Mouse (Mus musculus): ENCODE measurements around the gene Map10. TPM values are rescaled to one million over a fixed set of nuclear protein-coding genes. Genes with fewer than 3 reads are reported as not detected.

Gene Map10
- total and polyA plus RNA-seq, 2 experiments = 0.09 to 0.55 TPM

DNA sequence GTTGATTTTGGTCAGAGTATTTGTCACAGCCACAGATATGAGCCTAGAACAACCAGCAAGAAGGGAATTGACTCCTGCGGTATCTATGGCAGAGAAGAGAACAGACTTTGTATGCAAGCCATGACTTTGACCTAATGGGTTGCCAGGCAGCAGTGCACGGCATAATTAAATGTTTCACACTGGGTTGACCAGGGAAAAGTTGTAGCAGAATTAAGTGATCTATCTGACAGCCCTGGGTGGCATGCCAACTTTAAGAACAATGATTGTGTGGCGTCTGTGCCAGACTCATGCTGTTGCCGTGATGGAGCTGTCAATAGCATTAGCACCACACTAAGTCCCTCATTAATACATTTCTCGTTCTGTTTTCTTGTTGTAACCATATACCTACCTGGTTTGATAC lies 11.1 kb upstream of the Map10 start:
- no peak overlapping the region for H3K4me3 ChIP-seq (ENCODE audit: insufficient read depth, low read depth, low read length)
- H3K27me3 ChIP-seq (ENCODE audit: control insufficient read depth, insufficient read depth, low read length) = no peaks in the 10 kb centered on the region
- no peaks in the 10 kb centered on the region for H3K36me3 ChIP-seq (ENCODE audit: control insufficient read depth, insufficient read depth, low read length)
- DNase-seq (ENCODE audit: extremely low read depth, low read depth, low spot score) = no peak
- no peaks in the 10 kb centered on the region for H3K4me1 ChIP-seq (ENCODE audit: control insufficient read depth, insufficient read depth, low read length)
- no peaks in the 10 kb centered on the region for H3K79me2 ChIP-seq (ENCODE audit: control insufficient read depth, insufficient read depth, low read length)
- no peak overlapping the region for H3K27ac ChIP-seq (replicated peaks; ENCODE audit: insufficient read depth, low read depth, low read length)
- TF ChIP-seq CTCF (IDR thresholded peaks at IDR 0.05; ENCODE audit: low read depth, low read length) (no peak), POLR2A (IDR thresholded peaks at IDR 0.05; ENCODE audit: extremely low read depth, insufficient read depth, low read length) (no peak)
- no peak overlapping the region for H3K9ac ChIP-seq (ENCODE audit: low read depth, low read length)
- 86% methylated on average over 5 of the region's 5 CpGs for WGBS

DNA sequence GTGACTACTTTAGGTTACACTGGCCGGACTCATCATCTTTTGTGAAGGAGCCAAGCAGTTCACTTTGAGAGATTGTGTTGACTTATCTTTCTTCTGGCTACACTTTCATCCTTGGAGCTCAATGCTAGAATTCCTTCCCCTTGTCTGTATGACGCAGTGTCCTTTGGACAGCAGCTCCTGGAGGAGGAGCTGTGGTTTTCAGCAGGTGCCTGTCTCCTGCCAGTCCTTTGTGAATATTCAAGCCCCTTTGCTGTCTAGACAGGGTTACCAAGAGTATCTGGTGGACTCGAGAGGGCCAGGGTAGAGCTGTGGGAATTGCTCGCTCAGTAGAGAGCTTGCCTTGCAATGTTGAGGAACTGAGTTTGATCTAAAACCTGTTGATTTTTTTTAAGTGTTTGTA lies 10.7 kb upstream of the Map10 start:
- 80% methylated on average over 4 of the region's 4 CpGs for WGBS
- Histone ChIP-seq H3K79me2 (ENCODE audit: control insufficient read depth, insufficient read depth, low read length) (no peaks in the 10 kb centered on the region), H3K27me3 (ENCODE audit: control insufficient read depth, insufficient read depth, low read length) (no peaks in the 10 kb centered on the region), H3K4me1 (ENCODE audit: control insufficient read depth, insufficient read depth, low read length) (no peaks in the 10 kb centered on the region), H3K4me3 (ENCODE audit: insufficient read depth, low read depth, low read length) (no peak overlapping the region), H3K27ac (replicated peaks; ENCODE audit: insufficient read depth, low read depth, low read length) (no peak overlapping the region), H3K9ac (ENCODE audit: low read depth, low read length) (no peak overlapping the region), H3K36me3 (ENCODE audit: control insufficient read depth, insufficient read depth, low read length) (no peaks in the 10 kb centered on the region)
- TF ChIP-seq CTCF (IDR thresholded peaks at IDR 0.05; ENCODE audit: low read depth, low read length) (no peak), POLR2A (IDR thresholded peaks at IDR 0.05; ENCODE audit: extremely low read depth, insufficient read depth, low read length) (no peak)
- DNase-seq (ENCODE audit: extremely low read depth, low read depth, low spot score) = no peak

DNA sequence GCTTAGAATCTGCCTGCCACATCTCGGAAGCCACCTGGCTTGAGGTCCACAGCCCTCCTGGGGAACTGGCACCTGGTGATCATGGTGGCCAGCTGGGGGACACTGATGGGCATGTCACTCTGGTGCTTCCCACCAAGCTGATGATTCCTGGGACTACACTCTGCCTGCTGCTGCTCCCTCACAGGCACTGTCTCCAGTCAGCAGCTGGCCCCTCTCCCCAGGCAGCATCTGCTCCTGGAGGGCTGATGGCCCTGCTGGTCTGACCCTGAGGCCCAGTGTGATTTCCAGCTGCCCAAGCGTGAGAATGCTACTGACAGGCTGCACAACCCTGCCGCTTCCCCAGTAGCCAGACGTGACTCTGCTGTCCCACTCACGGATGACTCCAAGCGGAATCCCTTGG lies 9.2 kb upstream of the Map10 start:
- DNase-seq (ENCODE audit: extremely low read depth, low read depth, low spot score) = no peak
- Histone ChIP-seq H3K4me1 (ENCODE audit: control insufficient read depth, insufficient read depth, low read length) (no peaks in the 10 kb centered on the region), H3K9ac (ENCODE audit: low read depth, low read length) (no peak overlapping the region), H3K36me3 (ENCODE audit: control insufficient read depth, insufficient read depth, low read length) (no peaks in the 10 kb centered on the region), H3K27ac (replicated peaks; ENCODE audit: insufficient read depth, low read depth, low read length) (no peak overlapping the region), H3K4me3 (ENCODE audit: insufficient read depth, low read depth, low read length) (no peak overlapping the region), H3K27me3 (ENCODE audit: control insufficient read depth, insufficient read depth, low read length) (no peaks in the 10 kb centered on the region), H3K79me2 (ENCODE audit: control insufficient read depth, insufficient read depth, low read length) (no peaks in the 10 kb centered on the region)
- TF ChIP-seq CTCF (IDR thresholded peaks at IDR 0.05; ENCODE audit: low read depth, low read length) (no peak), POLR2A (IDR thresholded peaks at IDR 0.05; ENCODE audit: extremely low read depth, insufficient read depth, low read length) (no peak)
- 91% methylated on average over 6 of the region's 6 CpGs for WGBS

DNA sequence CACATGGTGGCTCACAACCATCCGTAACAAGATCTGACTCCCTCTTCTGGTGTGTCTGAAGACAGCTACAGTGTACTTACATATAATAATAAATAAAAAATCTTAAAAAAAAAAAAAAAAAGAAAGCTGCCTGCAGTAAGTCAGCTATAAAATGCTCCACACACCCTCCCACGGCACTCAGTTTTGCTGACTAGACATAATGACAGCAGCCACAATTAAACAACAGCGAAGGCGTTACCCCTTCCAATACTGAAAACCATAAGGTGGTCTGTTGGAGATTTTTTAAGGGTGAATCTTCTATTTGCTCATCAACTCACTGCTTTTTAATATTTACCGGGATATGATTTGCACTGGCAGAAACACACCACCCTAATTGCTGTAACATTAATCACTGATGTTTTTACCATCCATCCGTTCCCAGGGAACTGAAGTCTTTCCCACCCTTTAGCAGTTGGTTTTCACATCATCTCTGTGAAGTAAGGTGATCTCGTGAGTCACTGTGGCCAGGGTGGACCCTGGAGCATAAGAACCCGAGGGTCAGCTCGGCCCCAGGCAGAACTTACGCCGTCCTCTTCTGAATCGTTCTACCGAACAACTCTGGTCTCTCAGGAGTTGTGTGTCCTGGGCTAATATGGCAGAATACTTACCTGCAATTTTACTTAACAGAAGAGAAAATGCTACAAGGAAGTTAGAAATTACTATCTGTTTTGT lies 7.5 kb upstream of the Map10 start:
- no peak for DNase-seq (ENCODE audit: extremely low read depth, low read depth, low spot score)
- Histone ChIP-seq H3K27me3 (ENCODE audit: control insufficient read depth, insufficient read depth, low read length) (no peaks in the 10 kb centered on the region), H3K36me3 (ENCODE audit: control insufficient read depth, insufficient read depth, low read length) (no peaks in the 10 kb centered on the region), H3K4me1 (ENCODE audit: control insufficient read depth, insufficient read depth, low read length) (no peaks in the 10 kb centered on the region), H3K4me3 (ENCODE audit: insufficient read depth, low read depth, low read length) (no peak overlapping the region), H3K9ac (ENCODE audit: low read depth, low read length) (no peak overlapping the region), H3K79me2 (ENCODE audit: control insufficient read depth, insufficient read depth, low read length) (no peaks in the 10 kb centered on the region), H3K27ac (replicated peaks; ENCODE audit: insufficient read depth, low read depth, low read length) (no peak overlapping the region)
- 91% methylated on average over 13 of the region's 13 CpGs for WGBS
- TF ChIP-seq CTCF (IDR thresholded peaks at IDR 0.05; ENCODE audit: low read depth, low read length) (no peak), POLR2A (IDR thresholded peaks at IDR 0.05; ENCODE audit: extremely low read depth, insufficient read depth, low read length) (no peak)

DNA sequence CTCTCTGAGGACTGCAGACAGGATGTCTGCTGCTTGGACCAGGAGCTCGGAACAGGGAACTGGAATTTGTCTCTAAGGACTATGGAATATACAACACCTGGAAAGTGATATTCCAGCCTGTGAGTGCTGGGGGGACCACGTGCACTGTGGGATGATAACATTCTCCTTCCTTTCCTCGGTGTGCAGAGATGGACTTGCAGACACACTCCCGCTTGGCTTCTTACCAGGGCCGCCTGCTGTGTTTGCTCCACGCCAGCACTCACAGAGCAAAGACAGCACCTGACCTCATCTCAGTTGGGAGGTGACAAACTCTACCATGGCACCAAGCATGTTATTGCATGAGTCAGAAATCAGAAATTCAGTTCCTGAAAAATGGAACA lies 7.0 kb upstream of the Map10 start:
- no peak overlapping the region for H3K4me3 ChIP-seq (ENCODE audit: insufficient read depth, low read depth, low read length)
- H3K4me1 ChIP-seq (ENCODE audit: control insufficient read depth, insufficient read depth, low read length) = no peaks in the 10 kb centered on the region
- 69% methylated on average over 6 of the region's 6 CpGs for WGBS
- H3K9ac ChIP-seq (ENCODE audit: low read depth, low read length) = no peak overlapping the region
- no peak overlapping the region for H3K27ac ChIP-seq (replicated peaks; ENCODE audit: insufficient read depth, low read depth, low read length)
- DNase-seq (ENCODE audit: extremely low read depth, low read depth, low spot score) = no peak
- no peaks in the 10 kb centered on the region for H3K27me3 ChIP-seq (ENCODE audit: control insufficient read depth, insufficient read depth, low read length)
- TF ChIP-seq POLR2A (IDR thresholded peaks at IDR 0.05; ENCODE audit: extremely low read depth, insufficient read depth, low read length) (no peak), CTCF (IDR thresholded peaks at IDR 0.05; ENCODE audit: low read depth, low read length) (no peak)
- H3K79me2 ChIP-seq (ENCODE audit: control insufficient read depth, insufficient read depth, low read length) = no peaks in the 10 kb centered on the region
- H3K36me3 ChIP-seq (ENCODE audit: control insufficient read depth, insufficient read depth, low read length) = no peaks in the 10 kb centered on the region

DNA sequence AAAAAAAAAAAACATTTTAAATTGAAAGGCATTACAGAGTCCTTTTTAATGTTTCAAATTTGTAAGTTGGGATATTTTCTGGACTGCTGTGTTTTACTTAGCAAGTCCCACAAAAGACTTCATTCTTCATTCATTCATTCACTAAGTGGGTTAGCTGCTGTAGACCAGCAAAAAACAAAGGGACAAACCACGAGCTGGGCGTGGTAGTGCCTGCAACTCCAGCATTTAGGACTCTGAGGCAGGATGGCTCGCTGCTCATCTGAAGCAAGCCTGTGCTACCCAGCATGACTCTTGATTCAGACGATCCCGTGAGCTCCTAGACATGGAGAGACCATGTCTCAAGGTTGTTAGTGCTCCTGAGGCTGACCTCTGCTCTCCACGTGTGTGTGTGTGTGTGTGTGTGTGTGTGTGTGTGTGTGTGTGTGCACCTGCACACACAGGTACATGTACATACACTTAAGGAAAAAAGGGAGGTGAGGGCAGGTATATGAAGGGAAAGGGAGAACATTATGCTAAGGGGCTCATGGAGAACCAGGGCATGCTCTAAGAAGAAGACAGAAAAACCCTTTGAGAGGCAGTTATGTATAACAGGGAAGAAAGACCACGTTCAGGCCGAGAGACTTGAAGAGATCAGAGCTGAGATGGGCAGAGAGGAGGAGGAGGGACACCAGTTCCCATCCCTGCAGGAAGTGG lies 4.3 kb upstream of the Map10 start:
- no peaks in the 10 kb centered on the region for H3K79me2 ChIP-seq (ENCODE audit: control insufficient read depth, insufficient read depth, low read length)
- H3K27me3 ChIP-seq (ENCODE audit: control insufficient read depth, insufficient read depth, low read length) = no peaks in the 10 kb centered on the region
- no peak overlapping the region for H3K27ac ChIP-seq (replicated peaks; ENCODE audit: insufficient read depth, low read depth, low read length)
- H3K4me3 ChIP-seq (ENCODE audit: insufficient read depth, low read depth, low read length) = no peak overlapping the region
- DNase-seq (ENCODE audit: extremely low read depth, low read depth, low spot score) = no peak
- no peak overlapping the region for H3K9ac ChIP-seq (ENCODE audit: low read depth, low read length)
- 67% methylated on average over 8 of the region's 8 CpGs for whole genome bisulfite sequencing
- H3K36me3 ChIP-seq (ENCODE audit: control insufficient read depth, insufficient read depth, low read length) = no peaks in the 10 kb centered on the region
- H3K4me1 ChIP-seq (ENCODE audit: control insufficient read depth, insufficient read depth, low read length) = no peaks in the 10 kb centered on the region
- TF ChIP-seq CTCF (IDR thresholded peaks at IDR 0.05; ENCODE audit: low read depth, low read length) (no peak), POLR2A (IDR thresholded peaks at IDR 0.05; ENCODE audit: extremely low read depth, insufficient read depth, low read length) (no peak)
